Mouse (Mus musculus) thymus, adult 2 months (tissue): Measurements from ENCODE around the gene Ncoa3.

Experiments
- CTCF ChIP-seq: fragments of 200-500 bp; IDR thresholded peaks from 2 replicates; pipeline ENCODE4 v1.5.1; 2012; ENCODE audit warnings: mild to moderate bottlenecking, control low read depth, low read length, moderate library complexity, borderline replicate concordance; ENCODE audit not compliant: control insufficient read depth, poor library complexity, insufficient read depth; ENCODE audit errors: extremely low read depth
- POLR2A ChIP-seq: fragments of 200-500 bp; IDR thresholded peaks from 2 replicates; pipeline ENCODE4 v1.6.1; 2012; ENCODE audit warnings: mild to moderate bottlenecking, low read length, control low read depth, moderate library complexity; ENCODE audit not compliant: control insufficient read depth, poor library complexity, insufficient read depth; ENCODE audit errors: extremely low read depth

- no peak for TF ChIP-seq CTCF
- TF ChIP-seq POLR2A: no peak
Measured at GRCm38 (mm10) chr2:166111238-166111637, 118.8 kb downstream of the Ncoa3 start.
